10 mouse cellular contexts compared by ENCODE assay signal in genomic region chr2:169635428-169635827, GRCm38 (mm10). TPM values are rescaled to one million over a fixed set of nuclear protein-coding genes. Genes with fewer than 3 reads are reported as not detected.
DNase-seq lines count a peak whose midpoint lies in the region; ATAC-seq and TF ChIP-seq lines count a peak whose summit lies in the region.
"Had no signal": no experiment of that assay in that cellular context is flagged by ENCODE, and none has a peak within 500 bp of the region (broad histone marks: within the 10 kb centered on the region; RNA-seq: fewer than 3 reads in every experiment).

No protein-coding gene starts in this region.

- intact Hi-C loops in heart, postnatal 36 days (cut with DNase I): loop anchor here (2.0 to 10.0 kb wide), 2 partner anchors 91 to 209 kb away; no protein-coding TSS in a partner anchor

- 32% methylated on average over 7 of the region's 7 CpGs for WGBS in heart, embryonic 10.5 days
- WGBS in embryonic facial prominence, embryonic 11.5 days: 46% methylated on average over 7 of the region's 7 CpGs
- 20% methylated on average over 7 of the region's 7 CpGs for WGBS in hindbrain, embryonic 15.5 days
- WGBS in liver, embryonic 14.5 days (ENCODE audit: insufficient replicate concordance): 43% methylated on average over 7 of the region's 7 CpGs

- peak overlapping the region; percentile 59; the same call in 1 of the 2 replicates for H3K27ac ChIP-seq in heart, embryonic 10.5 days
- H3K27ac ChIP-seq in embryonic facial prominence, embryonic 11.5 days (replicated peaks; ENCODE audit: low read depth, low read length): no peak overlapping the region
- H3K27ac ChIP-seq in hindbrain, embryonic 15.5 days (replicated peaks): peak overlapping the region; percentile 88
- H3K27ac ChIP-seq in liver, embryonic 14.5 days: no peak overlapping the region

- H3K9ac ChIP-seq in embryonic facial prominence, embryonic 11.5 days (replicated peaks; ENCODE audit: low read length): no peak overlapping the region
- H3K9ac ChIP-seq in hindbrain, embryonic 15.5 days: peak overlapping the region; percentile 81
- H3K9ac ChIP-seq in liver, embryonic 14.5 days (replicated peaks): no peak overlapping the region

- peak overlapping the region; percentile 86; the same call in 1 of the 2 replicates for H3K4me3 ChIP-seq in heart, embryonic 10.5 days
- H3K4me3 ChIP-seq in embryonic facial prominence, embryonic 11.5 days (ENCODE audit: low read depth, low read length): no peak overlapping the region
- peak overlapping the region; percentile 77 for H3K4me3 ChIP-seq in hindbrain, embryonic 15.5 days
- peak overlapping the region in 1 of 2 experiments; percentile 13; a peak in 1 of 4 replicates for H3K4me3 ChIP-seq in liver, embryonic 14.5 days (ENCODE audit: insufficient read depth in 1 of 2, low read depth in 2 of 2, low read length in 2 of 2)

- TF ChIP-seq EP300 in liver, embryonic 14.5 days (IDR thresholded peaks at IDR 0.05; ENCODE audit: low read depth): no peak

- DNase-seq in heart, embryonic 10.5 days (ENCODE audit: low spot score): no peak
- DNase-seq in heart, postnatal 36 days: no peak
- no peak for DNase-seq in embryonic facial prominence, embryonic 11.5 days (ENCODE audit: low spot score)
- no peak for DNase-seq in liver, embryonic 14.5 days (ENCODE audit: low read depth in 3 of 3, low spot score in 3 of 3)
- DNase-seq in left cerebral cortex, adult 9 months (ENCODE audit: low spot score in 2 of 2): no peak
- DNase-seq in natural killer cell, adult 2 months (ENCODE audit: low spot score in 2 of 2): no peak
- DNase-seq in gastrocnemius, postnatal 10 days: no peak

- no peak for ATAC-seq in embryonic facial prominence, embryonic 11.5 days (replicated peaks; ENCODE audit: insufficient number of reproducible peaks, low FRiP score, low TSS enrichment, low read depth)
- no peak for ATAC-seq in hindbrain, embryonic 15.5 days (ENCODE audit: low FRiP score, low read depth)
- no peak for ATAC-seq in liver, embryonic 14.5 days (ENCODE audit: insufficient read depth)

- peak overlapping the region; percentile 13; the same call in 1 of the 2 replicates for H3K4me2 ChIP-seq in embryonic facial prominence, embryonic 11.5 days (ENCODE audit: low read depth, low read length)
- H3K4me2 ChIP-seq in hindbrain, embryonic 15.5 days: peak overlapping the region; percentile 93
- H3K4me2 ChIP-seq in liver, embryonic 14.5 days (ENCODE audit: low read depth): peak overlapping the region; percentile 0; the same call in 1 of the 2 replicates

- H3K4me1 ChIP-seq in heart, embryonic 10.5 days: peaks cover 32% of the 10 kb centered on the region
- H3K4me1 ChIP-seq in embryonic facial prominence, embryonic 11.5 days (ENCODE audit: control insufficient read depth, insufficient read depth, low read length): no peaks in the 10 kb centered on the region
- H3K4me1 ChIP-seq in hindbrain, embryonic 15.5 days (replicated peaks): peaks cover 40% of the 10 kb centered on the region
- peaks cover 0 to 5% of the 10 kb centered on the region in 2 experiments; a peak in 2 of 4 replicates for H3K4me1 ChIP-seq in liver, embryonic 14.5 days (replicated peaks; ENCODE audit: control insufficient read depth in 2 of 2, insufficient read depth in 2 of 2, low read length in 1 of 2)

- no peaks in the 10 kb centered on the region for H3K9me3 ChIP-seq in heart, embryonic 10.5 days
- H3K9me3 ChIP-seq in embryonic facial prominence, embryonic 11.5 days (replicated peaks; ENCODE audit: control insufficient read depth, low read length): no peaks in the 10 kb centered on the region
- H3K9me3 ChIP-seq in hindbrain, embryonic 15.5 days: no peaks in the 10 kb centered on the region
- no peaks in the 10 kb centered on the region for H3K9me3 ChIP-seq in liver, embryonic 14.5 days (ENCODE audit: control insufficient read depth, low read length)

- H3K36me3 ChIP-seq in heart, embryonic 10.5 days: no peaks in the 10 kb centered on the region
- no peaks in the 10 kb centered on the region for H3K36me3 ChIP-seq in embryonic facial prominence, embryonic 11.5 days (replicated peaks; ENCODE audit: control insufficient read depth, insufficient read depth, low read depth, low read length)
- no peaks in the 10 kb centered on the region for H3K36me3 ChIP-seq in hindbrain, embryonic 15.5 days
- H3K36me3 ChIP-seq in liver, embryonic 14.5 days (replicated peaks; ENCODE audit: control insufficient read depth, insufficient read depth, low read depth): no peaks in the 10 kb centered on the region

- no peaks in the 10 kb centered on the region for H3K27me3 ChIP-seq in heart, embryonic 10.5 days (ENCODE audit: insufficient read depth, poor library complexity, severe bottlenecking)
- no peaks in the 10 kb centered on the region for H3K27me3 ChIP-seq in embryonic facial prominence, embryonic 11.5 days (ENCODE audit: control insufficient read depth, insufficient read depth, low read length)
- no peaks in the 10 kb centered on the region for H3K27me3 ChIP-seq in hindbrain, embryonic 15.5 days
- H3K27me3 ChIP-seq in liver, embryonic 14.5 days (ENCODE audit: control insufficient read depth, insufficient read depth, low read length): no peaks in the 10 kb centered on the region
- H3K27me3 ChIP-seq: CH12.LX had no signal

- no peak for TF ChIP-seq CTCF in liver, embryonic 14.5 days (IDR thresholded peaks at IDR 0.05; ENCODE audit: low read depth)

RNA-seq across cellular contexts. Expression of gene Tshz2, which starts 2.6 kb away (rescaled TPM):
- polyA plus RNA-seq in heart, embryonic 10.5 days (2016; fragmentation: Nextera tagmentation; extraction: Ambion mirVana): 3.9 and 5.7 TPM in 2 replicates
- 10 to 100 TPM; 13.6 to 14.9 TPM for total RNA-seq in heart, postnatal 36 days (2021)
- 2.1 and 2.3 TPM in 2 replicates for polyA plus RNA-seq in embryonic facial prominence, embryonic 11.5 days (2014; fragmentation: Nextera tagmentation; extraction: Ambion mirVana)
- 30.2 and 36.3 TPM in 2 replicates for polyA plus RNA-seq in hindbrain, embryonic 15.5 days (2015; fragmentation: Nextera tagmentation; extraction: Ambion mirVana)
- polyA plus RNA-seq in liver, embryonic 14.5 days (2012; rRNA removed): 1.2 and 1.5 TPM in 2 replicates
- 0.43 and 0.53 TPM in 2 replicates for polyA plus RNA-seq in liver, embryonic 14.5 days (2014; fragmentation: Nextera tagmentation; extraction: Ambion mirVana)
- total RNA-seq in gastrocnemius, postnatal 10 days (2021): 10 to 100 TPM; 22.4 to 24.8 TPM
- total RNA-seq: CH12.LX; hematopoietic stem cell, adult 5-6 weeks had no signal

RNA-seq across cellular contexts. Expression of gene Gm11011, which starts 47.9 kb away (rescaled TPM):
- polyA plus RNA-seq in heart, embryonic 10.5 days (2016; fragmentation: Nextera tagmentation; extraction: Ambion mirVana): not detected in 2 replicates
- not detected for total RNA-seq in heart, postnatal 36 days (2021)
- polyA plus RNA-seq in embryonic facial prominence, embryonic 11.5 days (2014; fragmentation: Nextera tagmentation; extraction: Ambion mirVana): not detected in 2 replicates
- not detected in 2 replicates for polyA plus RNA-seq in hindbrain, embryonic 15.5 days (2015; fragmentation: Nextera tagmentation; extraction: Ambion mirVana)
- not detected in 2 replicates for polyA plus RNA-seq in liver, embryonic 14.5 days (2012; rRNA removed)
- not detected in 2 replicates for polyA plus RNA-seq in liver, embryonic 14.5 days (2014; fragmentation: Nextera tagmentation; extraction: Ambion mirVana)
- not detected for total RNA-seq in gastrocnemius, postnatal 10 days (2021)
- total RNA-seq: CH12.LX; hematopoietic stem cell, adult 5-6 weeks had no signal

Comparison
In these comparisons a context has a peak if more than half of its experiments do, and no peak if none do; other contexts are left out.
1. H3K27ac ChIP-seq: peak in heart, embryonic 10.5 days (single experiment) and hindbrain, embryonic 15.5 days (single experiment); none in embryonic facial prominence, embryonic 11.5 days (single experiment) and liver, embryonic 14.5 days (single experiment).
2. H3K4me2 ChIP-seq: peak in every context shown above with its lines; median percentile 93 in hindbrain, embryonic 15.5 days; 13 in embryonic facial prominence, embryonic 11.5 days; 0 in liver, embryonic 14.5 days.